Mouse (Mus musculus) erythroblast, embryonic 14.5 days (primary cell): ENCODE results near the gene Thap7.

Experiments
- GATA1 ChIP-seq: IDR thresholded peaks from 2 replicates; pipeline ENCODE4 v1.6.1; 2012; ENCODE audit warnings: low read length, inconsistent platforms, mixed read lengths
- TAL1 ChIP-seq: IDR thresholded peaks from 3 replicates; pipeline ENCODE4 v1.6.1; 2012; ENCODE audit warnings: low read length, inconsistent platforms, mixed read lengths

DNA sequence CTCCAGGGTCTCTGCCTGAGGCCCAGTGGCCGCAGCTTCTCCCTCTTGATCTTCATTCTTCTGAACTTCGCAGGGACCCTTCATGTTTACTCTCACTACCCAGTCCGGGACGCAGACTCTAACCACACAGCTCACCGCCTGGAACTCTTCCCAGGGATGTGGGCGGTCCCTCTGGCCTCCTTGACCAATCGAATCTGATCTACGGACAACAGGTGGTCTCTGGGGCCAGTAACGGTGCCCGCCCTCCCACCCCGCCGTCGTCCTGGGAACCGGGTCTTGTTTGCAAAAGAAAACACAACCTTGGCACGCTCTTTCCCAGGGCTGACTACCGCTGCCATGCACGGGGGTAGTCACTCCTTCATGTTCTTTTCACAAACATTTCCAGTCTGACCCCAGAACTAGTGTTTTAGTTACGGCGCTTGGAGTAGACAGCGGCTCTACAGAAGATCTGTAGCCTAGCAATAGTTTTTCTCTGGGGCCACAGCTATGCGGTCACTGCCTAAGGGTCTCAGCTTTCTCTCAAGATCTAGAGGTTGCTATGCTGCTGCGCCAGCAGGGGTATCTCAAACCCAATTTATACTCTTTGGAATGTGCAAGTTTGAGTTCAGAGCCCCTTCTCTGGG is 30.3 kb upstream of the Thap7 start, which contains the start of gene Lrrc74b:
- TF ChIP-seq TAL1 (no peak), GATA1 (no peak)
